In genomic region chr12:95765255-95765654, GRCm38 (mm10) we compare ENCODE assay signal across 24 mouse cellular contexts.
DNase-seq lines count a peak whose midpoint lies in the region; TF ChIP-seq lines count a peak whose summit lies in the region.
"Had no signal": no experiment of that assay in that cellular context is flagged by ENCODE, and none has a peak within 500 bp of the region (broad histone marks: within the 10 kb centered on the region; RNA-seq: fewer than 3 reads in every experiment).

No protein-coding gene starts in this region.

- DNase-seq in 3134 (ENCODE audit: extremely low read depth, insufficient read length, low spot score) (peak; percentile 9), 416B (ENCODE audit: low read depth) (peak; percentile 32), NIH3T3 (ENCODE audit: low read depth) (peak; percentile 38)
- peak; percentile 36 for DNase-seq in fibroblast of lung, adult 2 months (ENCODE audit: low read depth)
- DNase-seq in gastrocnemius, adult 8-10 months (ENCODE audit: low spot score in 2 of 2) = no peak
- no peak for DNase-seq in heart, adult 2 months
- no peak for DNase-seq in ovary, postnatal 10 days (ENCODE audit: low spot score)
- no peak for DNase-seq in left cerebral cortex, postnatal 36 days (ENCODE audit: low spot score in 2 of 2)
- DNase-seq: adrenal gland, adult 2 months; adrenal gland, postnatal 10 days; adrenal gland, postnatal 25 days; cerebellum, adult 11 months; cerebellum, adult 18-20 months; cerebellum, adult 8-10 months; cerebellum, adult 9-11 months; cerebellum, postnatal 14 days; cerebellum, postnatal 36 days; embryo, embryonic 11 days had no signal

- H3K79me2 ChIP-seq in heart, adult 2 months (replicated peaks; ENCODE audit: control insufficient read depth, insufficient read depth, low read length) = no peaks in the 10 kb centered on the region

- H3K36me3 ChIP-seq in heart, adult 2 months (ENCODE audit: control insufficient read depth, insufficient read depth, low read length) = no peaks in the 10 kb centered on the region
- H3K36me3 ChIP-seq: embryonic facial prominence, embryonic 15.5 days; forebrain, embryonic 10.5 days; forebrain, embryonic 12.5 days; G1E had no signal

- no peak overlapping the region for H3K9ac ChIP-seq in heart, adult 2 months (ENCODE audit: low read depth, low read length)
- H3K9ac ChIP-seq: embryonic facial prominence, embryonic 13.5 days; embryonic facial prominence, embryonic 15.5 days; forebrain, embryonic 12.5 days had no signal

- TF ChIP-seq POLR2A in heart, adult 2 months (IDR thresholded peaks at IDR 0.05; ENCODE audit: insufficient read depth, low read depth, low read length) = no peak

- WGBS in heart, adult 2 months = 76% methylated on average over 4 of the region's 4 CpGs

- H3K4me3 ChIP-seq in heart, adult 2 months = no peak overlapping the region
- H3K4me3 ChIP-seq: embryonic facial prominence, embryonic 13.5 days; embryonic facial prominence, embryonic 15.5 days; forebrain, embryonic 10.5 days; forebrain, embryonic 12.5 days had no signal

- intact Hi-C loops in heart, adult 2 months (cut with DNase I) = no loop called here
- intact Hi-C loops in left cerebral cortex, postnatal 36 days (cut with DNase I) = no loop called here

- no peaks in the 10 kb centered on the region; the same call in 1 of the 2 replicates for H3K4me1 ChIP-seq in heart, adult 2 months (ENCODE audit: control insufficient read depth, insufficient read depth, low read length)
- H3K4me1 ChIP-seq: embryonic facial prominence, embryonic 15.5 days; forebrain, embryonic 10.5 days; forebrain, embryonic 12.5 days had no signal

- H3K27ac ChIP-seq in heart, adult 2 months = no peak overlapping the region
- H3K27ac ChIP-seq: embryonic facial prominence, embryonic 13.5 days; embryonic facial prominence, embryonic 15.5 days; forebrain, embryonic 10.5 days; forebrain, embryonic 12.5 days had no signal

- TF ChIP-seq EP300 in heart, adult 2 months (IDR thresholded peaks at IDR 0.05; ENCODE audit: insufficient read depth, low read depth, low read length) = no peak

- no peaks in the 10 kb centered on the region for H3K27me3 ChIP-seq in heart, adult 2 months (ENCODE audit: control insufficient read depth, insufficient read depth, low read length)
- H3K27me3 ChIP-seq: CH12.LX; embryonic facial prominence, embryonic 13.5 days; embryonic facial prominence, embryonic 15.5 days; forebrain, embryonic 12.5 days had no signal

- TF ChIP-seq CTCF in heart, adult 2 months (IDR thresholded peaks at IDR 0.05) = no peak

Comparison
In these comparisons a context has a peak if more than half of its experiments do, and no peak if none do; other contexts are left out.
1. DNase-seq: peak in 3134 (single experiment), 416B (single experiment), NIH3T3 (single experiment) and fibroblast of lung, adult 2 months (single experiment); none in gastrocnemius, adult 8-10 months (0 of 2), heart, adult 2 months (0 of 2), ovary, postnatal 10 days (single experiment) and left cerebral cortex, postnatal 36 days (0 of 2).